Mouse (Mus musculus) forebrain, embryonic 14.5 days (tissue): ENCODE measurements around the gene Sh3glb1. TPM values are rescaled to one million over a fixed set of nuclear protein-coding genes. Genes with fewer than 3 reads are reported as not detected.
"Not testable (repeated sequence)": the region's sequence is repeated elsewhere in the genome, so short reads cannot be mapped to it uniquely, and the experiment has no call there.

Experiments
- ATAC-seq: fragments of 200-750 bp; cut with Nextera tagmentation; 2 replicates; pipeline ENCODE4 v1.8.0; 2017; ENCODE audit warnings: mild to moderate bottlenecking, moderate library complexity
- DNase-seq: peaks from one replicate; pipeline ENCODE4 v3.0.0-alpha.2; 2015; ENCODE audit warnings: low spot score
- H3K27ac ChIP-seq: fragments of 300-500 bp; sonication (generic); 2 replicates; pipeline ENCODE4 v1.5.1; 2014; ENCODE audit warnings: low read depth, mild to moderate bottlenecking, control low read depth, low read length, moderate library complexity
- H3K27me3 ChIP-seq: fragments of 300-500 bp; sonication (generic); replicated peaks from 2 replicates; pipeline ENCODE4 v1.6.1; 2014; ENCODE audit warnings: low read length, control low read depth, mixed read lengths; ENCODE audit not compliant: control insufficient read depth, insufficient read depth
- H3K36me3 ChIP-seq: fragments of 300-500 bp; sonication (generic); 2 replicates; pipeline ENCODE4 v1.6.1; 2014; ENCODE audit warnings: low read length, control low read depth; ENCODE audit not compliant: control insufficient read depth, insufficient read depth
- H3K4me1 ChIP-seq: fragments of 300-500 bp; sonication (generic); 2 replicates; pipeline ENCODE4 v1.6.1; 2014; ENCODE audit warnings: antibody characterized with exemption, low read length, control low read depth; ENCODE audit not compliant: control insufficient read depth, insufficient read depth
- H3K4me2 ChIP-seq: fragments of 300-500 bp; sonication (generic); 2 replicates; pipeline ENCODE4 v1.6.1; 2014; ENCODE audit warnings: mild to moderate bottlenecking, control low read depth, low read length
- H3K4me3 ChIP-seq: fragments of 300-500 bp; sonication (generic); 2 replicates; pipeline ENCODE4 v1.5.1; 2014; ENCODE audit warnings: low read depth, low read length, control low read depth
- H3K9ac ChIP-seq: fragments of 300-500 bp; sonication (generic); 2 replicates; pipeline ENCODE4 v1.6.1; 2014; ENCODE audit warnings: mild to moderate bottlenecking, low read length, control low read depth, moderate library complexity
- H3K9me3 ChIP-seq: fragments of 300-500 bp; sonication (generic); replicated peaks from 2 replicates; pipeline ENCODE4 v1.6.1; 2016; ENCODE audit warnings: low read length, control low read depth, mixed read lengths; ENCODE audit not compliant: control insufficient read depth
- WGBS: fragments of 180-500 bp; shearing (Covaris S2); extraction: QIAGEN DNeasy Blood & Tissue Kit; methylation state at CpG from one replicate; pipeline ENCODE4 v1.1.7; 2014; 5-methylcytosine and 5-hydroxymethylcytosine counted together
- polyA plus RNA-seq: library from polyadenylated mRNA; unstranded; fragments of >200 nt; fragmentation: Nextera tagmentation; extraction: Ambion mirVana; gene quantifications from 2 replicates; pipeline ENCODE4 v1.2.1, GENCODE M21; 2014

Gene Sh3glb1
- polyA plus RNA-seq, 1 experiment from 2014 or later, result 84.7 TPM

DNA sequence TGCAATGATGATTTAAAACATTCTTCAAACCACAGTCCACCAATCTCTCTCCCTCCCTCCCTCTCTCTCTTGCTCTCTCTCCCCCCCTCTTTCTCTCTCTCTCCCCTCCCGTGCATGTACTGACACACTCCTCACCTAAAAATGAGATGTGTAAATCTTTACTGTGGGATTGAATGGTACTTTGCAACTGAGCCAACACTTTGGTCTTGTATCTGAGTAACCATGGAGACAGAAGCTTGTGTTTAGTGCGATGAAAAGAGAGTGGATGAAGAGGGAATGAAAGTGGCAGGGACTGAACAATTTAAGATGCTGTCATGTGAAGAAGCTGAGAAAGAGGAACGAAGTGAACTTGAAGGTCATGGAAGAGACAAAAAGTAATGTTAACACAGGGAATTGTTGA lies 27.6 kb upstream of the Sh3glb1 start:
- H3K27ac ChIP-seq, H3K9me3 ChIP-seq, H3K9ac ChIP-seq, H3K36me3 ChIP-seq, H3K4me2 ChIP-seq, H3K27me3 ChIP-seq, H3K4me3 ChIP-seq, H3K4me1 ChIP-seq: not testable (repeated sequence)
- peak; percentile 44 for DNase-seq
- 12% methylated on average over 3 of the region's 3 CpGs for WGBS
- ATAC-seq, result peak; percentile 66; the same call in 1 of the 2 replicates

DNA sequence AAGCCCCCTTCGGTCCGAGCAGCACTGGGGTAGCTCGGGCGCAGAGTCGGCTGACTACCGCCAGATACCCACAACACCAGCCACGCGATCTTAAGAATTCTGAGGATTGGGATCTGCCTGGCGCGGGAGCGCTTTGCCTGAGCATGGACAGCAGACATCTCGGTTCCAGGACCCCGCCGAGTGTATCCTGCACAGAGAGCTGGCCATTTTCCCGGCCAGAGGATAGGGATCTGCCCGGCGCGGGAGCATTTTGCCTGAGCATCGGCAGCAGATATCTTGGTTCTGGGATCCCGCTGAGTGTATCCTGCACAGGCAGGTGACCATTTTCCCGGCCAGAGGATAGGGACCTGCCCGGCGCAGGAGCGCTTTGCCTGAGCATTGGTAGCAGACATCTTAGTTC lies 18.3 kb upstream of the Sh3glb1 start:
- not testable (repeated sequence) for H3K9me3 ChIP-seq, H3K27ac ChIP-seq, H3K36me3 ChIP-seq, H3K27me3 ChIP-seq, DNase-seq, ATAC-seq, H3K4me1 ChIP-seq, H3K4me3 ChIP-seq, H3K4me2 ChIP-seq, H3K9ac ChIP-seq
- 79% methylated on average over 24 of the region's 24 CpGs for WGBS

DNA sequence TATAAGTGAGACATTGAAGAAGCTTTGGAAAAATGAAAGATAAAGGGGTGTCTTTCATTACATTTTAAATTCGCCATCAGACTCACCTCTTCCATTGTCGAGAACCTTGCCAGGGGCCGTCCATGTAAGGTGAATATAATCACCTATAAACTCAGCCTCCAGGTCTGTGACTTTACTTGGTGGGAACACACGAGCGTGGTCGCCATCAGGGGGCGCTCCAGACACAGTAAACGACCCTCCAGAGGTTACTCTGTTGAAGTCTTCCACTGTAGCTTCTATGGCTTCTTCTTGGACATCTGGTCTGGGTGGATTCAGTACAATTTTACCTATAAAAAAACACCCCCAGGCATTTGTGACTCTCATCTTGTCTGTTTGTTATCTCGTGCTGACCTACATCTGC lies 16.7 kb upstream of the Sh3glb1 start:
- Histone ChIP-seq H3K36me3 (no peaks in the 10 kb centered on the region), H3K4me2 (no peak overlapping the region), H3K27ac (no peak overlapping the region), H3K4me1 (no peaks in the 10 kb centered on the region), H3K9ac (no peak overlapping the region), H3K9me3 (no peaks in the 10 kb centered on the region), H3K27me3 (no peaks in the 10 kb centered on the region), H3K4me3 (no peak overlapping the region)
- WGBS, result 29% methylated on average over 9 of the region's 9 CpGs
- ATAC-seq (peak; percentile 55; the same call in 1 of the 2 replicates), DNase-seq (peak; percentile 49)

DNA sequence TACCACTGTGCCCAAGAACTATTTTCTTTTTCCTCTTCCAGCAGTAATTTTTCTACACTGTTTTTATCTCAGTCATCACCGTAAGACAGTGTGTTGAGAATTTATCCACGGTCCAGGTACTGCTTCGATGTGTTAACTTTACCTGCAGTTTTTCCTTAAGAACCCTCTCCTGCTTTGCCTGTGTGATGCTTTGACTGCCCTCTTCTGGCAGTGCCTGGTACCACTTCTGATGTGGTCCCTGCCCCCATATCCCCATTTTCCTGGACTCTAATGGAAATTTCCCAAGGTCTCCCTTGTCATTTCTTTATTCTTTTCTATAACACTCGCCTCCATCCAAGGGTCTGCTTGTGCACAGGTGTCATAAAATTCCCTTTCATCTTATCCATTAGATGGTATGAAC lies 3.3 kb upstream of the Sh3glb1 start:
- Histone ChIP-seq H3K9me3 (no peaks in the 10 kb centered on the region), H3K27ac (no peak overlapping the region)

DNA sequence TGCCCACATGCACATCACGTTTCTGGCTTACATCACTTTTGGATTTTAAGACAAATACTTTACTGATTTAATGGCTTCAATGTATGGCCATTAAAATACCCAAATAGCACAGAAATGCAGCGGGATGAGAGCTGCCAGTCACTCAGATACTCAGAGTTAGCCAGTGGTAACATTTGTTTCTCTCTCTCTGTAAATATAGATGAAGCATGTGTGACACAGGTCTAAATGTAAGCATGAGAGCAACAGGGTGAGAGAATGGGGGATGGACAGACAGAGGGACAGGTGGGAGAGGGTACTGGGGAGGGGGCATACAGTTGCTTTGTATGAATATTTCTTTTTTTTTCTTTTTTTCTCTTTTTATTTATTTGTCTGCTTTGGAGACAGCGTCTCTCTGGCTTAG lies 2.4 kb upstream of the Sh3glb1 start:
- not testable (repeated sequence) for H3K4me2 ChIP-seq, DNase-seq, H3K27ac ChIP-seq, H3K9ac ChIP-seq, H3K27me3 ChIP-seq, H3K9me3 ChIP-seq, ATAC-seq, H3K36me3 ChIP-seq, H3K4me3 ChIP-seq
- 83% methylated on average over 3 of the region's 3 CpGs for WGBS
- peaks cover 14% of the 10 kb centered on the region for H3K4me1 ChIP-seq

More for the DNA sequence above, 3.3 kb upstream of the Sh3glb1 start:
- Histone ChIP-seq H3K4me1 (peaks cover 7% of the 10 kb centered on the region), H3K4me2 (no peak overlapping the region), H3K27me3 (no peaks in the 10 kb centered on the region), H3K9ac (no peak overlapping the region), H3K4me3 (no peak overlapping the region), H3K36me3 (no peaks in the 10 kb centered on the region)
- ATAC-seq (no peak), DNase-seq (peak; percentile 35)
- WGBS, result 45% methylated on average over 4 of the region's 4 CpGs

DNA sequence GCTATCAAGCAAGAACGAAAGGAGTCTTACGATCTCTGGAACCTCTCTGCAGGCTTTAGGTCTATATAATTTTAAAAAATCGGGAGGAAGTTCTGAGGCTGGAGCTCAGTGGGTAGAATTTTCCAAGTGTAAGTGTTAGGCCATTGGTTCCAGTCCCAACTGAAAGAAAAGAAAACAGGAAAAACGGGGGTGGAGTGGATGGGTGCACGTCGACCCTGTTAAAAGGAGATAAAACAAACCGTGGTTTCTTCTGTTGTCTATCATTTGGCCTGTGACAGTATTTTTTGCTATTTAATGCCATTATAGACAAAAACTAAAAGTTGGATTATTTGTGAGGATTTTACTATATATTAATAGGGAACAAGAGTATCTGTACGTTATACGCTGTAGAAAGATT lies 1.7 kb upstream of the Sh3glb1 start:
- H3K27ac ChIP-seq, result no peak overlapping the region
- WGBS, result 85% methylated on average over 9 of the region's 9 CpGs
- ATAC-seq, result no peak
- peaks cover 15% of the 10 kb centered on the region for H3K4me1 ChIP-seq
- no peak overlapping the region for H3K9ac ChIP-seq
- H3K27me3 ChIP-seq, result no peaks in the 10 kb centered on the region
- DNase-seq, result no peak
- H3K9me3 ChIP-seq, result no peaks in the 10 kb centered on the region
- H3K4me3 ChIP-seq, result no peak overlapping the region
- H3K36me3 ChIP-seq, result no peaks in the 10 kb centered on the region
- no peak overlapping the region for H3K4me2 ChIP-seq

DNA sequence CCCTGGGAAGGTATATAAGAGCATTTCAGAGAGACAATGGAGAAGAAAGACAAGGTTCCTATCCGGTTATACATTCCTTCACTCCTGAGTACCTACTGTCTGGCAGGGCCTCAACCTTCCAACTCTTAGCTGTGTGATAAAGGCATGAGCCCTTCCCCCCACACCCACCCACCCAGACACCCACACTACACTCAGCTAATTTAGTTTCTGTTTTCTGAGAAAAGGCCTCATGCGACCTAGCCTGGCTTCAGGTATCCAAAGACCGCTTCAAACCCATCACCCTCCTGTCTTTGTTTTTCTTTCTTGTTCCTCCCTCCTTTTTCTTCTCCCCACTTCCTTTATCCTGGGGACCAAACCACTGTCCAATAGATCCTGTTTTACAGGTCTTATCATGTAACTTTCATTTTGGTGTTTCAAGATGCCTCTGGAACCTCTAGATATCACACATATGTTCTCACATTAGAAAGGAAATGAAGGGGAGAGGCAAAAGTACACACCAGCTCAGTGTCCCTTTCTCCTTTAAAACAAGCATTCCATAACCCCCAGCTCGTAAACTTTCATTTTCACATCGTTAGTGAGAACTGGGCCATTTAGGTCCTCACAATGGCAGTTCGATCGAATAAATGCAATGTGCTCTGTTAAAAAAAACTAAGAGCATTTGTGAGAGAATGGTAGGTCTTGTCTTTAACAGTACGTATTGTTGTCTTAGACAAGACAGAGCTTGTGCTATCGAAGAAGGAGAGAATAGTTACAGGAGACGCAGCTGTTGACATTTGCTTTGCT lies 1.1 kb upstream of the Sh3glb1 start:
- H3K4me2 ChIP-seq, result peak overlapping the region; percentile 48
- no peak for ATAC-seq
- H3K27me3 ChIP-seq, result no peaks in the 10 kb centered on the region
- 60% methylated on average over 10 of the region's 10 CpGs for WGBS
- H3K9me3 ChIP-seq, result no peaks in the 10 kb centered on the region
- H3K27ac ChIP-seq, result no peak overlapping the region
- H3K36me3 ChIP-seq, result no peaks in the 10 kb centered on the region
- peak overlapping the region; percentile 82; the same call in 1 of the 2 replicates for H3K4me3 ChIP-seq
- H3K9ac ChIP-seq, result no peak overlapping the region
- peaks cover 15% of the 10 kb centered on the region for H3K4me1 ChIP-seq
- no peak for DNase-seq

DNA sequence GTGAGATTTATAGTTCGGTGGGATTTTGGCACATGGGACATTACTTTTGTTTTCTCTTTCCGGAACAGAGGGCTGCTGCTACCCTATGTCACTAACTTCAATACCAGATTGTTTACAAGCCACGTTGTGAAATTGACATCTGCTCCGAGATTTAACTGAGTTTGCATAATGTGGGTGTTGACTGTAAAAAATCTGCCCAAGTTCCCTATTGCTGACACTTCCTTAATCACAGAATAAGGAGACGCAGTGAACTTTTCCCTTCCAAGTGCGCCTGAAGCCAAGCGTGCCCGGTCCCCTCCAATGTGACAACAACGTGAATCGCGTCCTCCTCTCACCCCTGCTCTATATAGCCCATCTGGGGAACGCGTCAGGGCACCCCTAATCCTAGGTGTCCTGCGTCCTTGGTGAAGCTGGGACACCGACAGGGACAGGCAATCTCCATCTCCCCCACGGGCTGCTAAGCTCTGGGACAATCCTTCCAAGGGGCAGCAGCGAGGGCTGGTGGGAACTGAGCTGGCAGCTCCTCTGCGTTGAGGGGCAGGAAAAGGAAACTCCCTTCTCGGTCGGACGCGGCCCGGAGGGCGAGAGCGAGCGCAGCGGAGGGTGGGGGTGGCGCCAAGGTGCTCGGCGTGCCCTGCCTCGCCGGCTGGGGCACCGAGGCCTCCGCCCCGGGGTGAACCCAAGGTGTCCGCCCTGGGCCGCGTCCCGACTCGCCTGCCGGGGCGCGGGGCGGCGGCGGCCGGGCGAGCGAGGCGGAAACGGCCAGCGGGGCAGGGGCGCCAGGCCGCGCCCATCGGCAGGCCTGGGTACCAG lies 841 bp downstream of the Sh3glb1 start:
- peak overlapping the region; percentile 89 for H3K4me2 ChIP-seq
- H3K27me3 ChIP-seq, result no peaks in the 10 kb centered on the region
- peak overlapping the region; percentile 87 for H3K9ac ChIP-seq
- no peaks in the 10 kb centered on the region for H3K9me3 ChIP-seq
- under 1% methylated on average over 40 of the region's 56 CpGs for WGBS
- peak overlapping the region; percentile 98 for H3K27ac ChIP-seq
- no peaks in the 10 kb centered on the region for H3K36me3 ChIP-seq
- ATAC-seq, result peak; percentile 37
- H3K4me3 ChIP-seq, result peak overlapping the region; percentile 82
- DNase-seq, result peak; percentile 76
- peaks cover 16% of the 10 kb centered on the region for H3K4me1 ChIP-seq

DNA sequence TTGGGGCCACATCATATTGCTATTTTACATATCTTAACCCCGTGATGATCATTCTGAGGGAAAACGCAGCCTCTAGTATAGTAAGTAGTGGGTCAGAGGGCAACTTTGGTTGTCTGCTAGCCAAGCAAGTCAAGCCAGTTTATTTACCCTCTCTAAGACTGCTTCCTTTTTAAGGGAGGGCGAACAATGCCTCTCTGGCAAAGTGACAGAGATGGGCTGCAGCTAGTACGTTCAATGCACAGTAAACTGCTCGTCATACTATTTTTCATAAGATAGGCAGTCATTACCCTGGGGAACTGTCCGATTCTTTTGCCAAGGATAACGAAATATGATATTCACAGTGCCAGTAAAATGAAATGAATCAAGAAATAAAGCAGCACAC lies 1.4 kb downstream of the Sh3glb1 start:
- Histone ChIP-seq H3K4me2 (peak overlapping the region; percentile 89), H3K36me3 (no peaks in the 10 kb centered on the region), H3K4me3 (peak overlapping the region; percentile 82), H3K27ac (peak overlapping the region; percentile 98; the same call in 1 of the 2 replicates), H3K27me3 (no peaks in the 10 kb centered on the region), H3K9ac (peak overlapping the region; percentile 87), H3K9me3 (no peaks in the 10 kb centered on the region), H3K4me1 (peaks cover 18% of the 10 kb centered on the region)
- DNase-seq (peak; percentile 52), ATAC-seq (no peak)
- 23% methylated on average over 7 of the region's 7 CpGs for WGBS
